Mouse (Mus musculus) left cerebral cortex, postnatal 25 days (tissue): ENCODE measurements around the gene Slc18a2. TPM values are rescaled to one million over a fixed set of nuclear protein-coding genes. Genes with fewer than 3 reads are reported as not detected.

ENCODE experiments used
- DNase-seq, 2 experiments: peaks; one replicate each; pipeline ENCODE4 v3.0.0; 2022; ENCODE audit warnings: low spot score in 2 of 2, mixed read lengths in 1 of 2
- intact Hi-C: fragments of 180-260 bp; cut with DNase I; formaldehyde crosslinking; loops from one replicate; pipeline ENCODE4 v1.15.1; 2025
- total RNA-seq, 2 experiments: library from RNA; stranded (reverse); gene quantifications; 2 replicates each; pipeline ENCODE4 v1.2.3; 2021

Gene Slc18a2
- total RNA-seq, 2 experiments from 2014 or later: 0.21 TPM; not detected in 1

DNA sequence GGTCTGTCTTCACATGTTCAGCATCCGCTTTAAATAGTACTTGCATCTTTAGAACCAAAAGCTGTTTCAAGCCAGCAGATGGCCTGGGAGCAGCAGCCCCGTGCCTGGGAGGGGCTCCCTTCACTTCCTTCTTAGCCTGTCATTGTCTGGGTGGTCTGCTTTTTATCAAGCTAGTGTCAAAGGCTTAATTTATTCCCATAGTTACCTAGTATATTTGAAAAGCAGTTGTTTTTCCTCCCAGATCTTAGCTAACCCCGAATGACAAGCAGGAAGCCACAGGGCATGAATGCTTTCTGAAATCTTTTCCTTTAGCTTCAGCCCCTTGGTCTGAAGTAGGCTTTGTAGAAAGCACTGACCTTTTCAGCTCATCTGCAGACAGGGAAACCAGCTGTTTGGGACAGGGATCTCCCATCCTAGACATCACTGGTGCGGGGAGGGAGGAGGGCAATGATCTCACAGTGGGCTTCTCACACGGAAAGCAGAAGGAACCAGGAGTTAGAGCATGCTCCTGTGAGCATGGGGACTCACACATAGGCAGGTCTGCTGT lies 6.8 kb downstream of the Slc18a2 start:
- intact Hi-C loops: no loop called here

DNA sequence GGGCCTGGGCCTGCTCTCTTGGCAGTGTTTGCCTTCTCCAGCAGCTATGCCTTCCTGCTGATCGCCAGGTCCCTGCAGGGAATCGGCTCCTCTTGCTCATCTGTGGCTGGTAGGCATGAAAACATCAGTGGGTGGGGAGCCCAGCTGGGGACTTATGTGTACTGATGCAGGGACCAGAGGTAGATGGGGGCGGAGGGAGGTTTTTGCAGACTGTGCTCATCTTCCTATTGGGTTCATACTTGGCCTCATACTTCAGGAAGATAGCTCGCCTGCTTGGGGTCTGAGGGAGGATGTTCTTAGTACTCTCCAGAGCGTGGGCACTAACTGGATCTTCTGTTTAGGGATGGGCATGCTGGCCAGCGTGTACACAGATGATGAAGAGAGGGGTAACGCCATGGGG lies 12.5 kb downstream of the Slc18a2 start:
- DNase-seq: peak in 1 of 2 experiments; percentile 33
- intact Hi-C loops: no loop called here

More for the DNA sequence above, 6.8 kb downstream of the Slc18a2 start:
- peak in 1 of 2 experiments; percentile 10 for DNase-seq

DNA sequence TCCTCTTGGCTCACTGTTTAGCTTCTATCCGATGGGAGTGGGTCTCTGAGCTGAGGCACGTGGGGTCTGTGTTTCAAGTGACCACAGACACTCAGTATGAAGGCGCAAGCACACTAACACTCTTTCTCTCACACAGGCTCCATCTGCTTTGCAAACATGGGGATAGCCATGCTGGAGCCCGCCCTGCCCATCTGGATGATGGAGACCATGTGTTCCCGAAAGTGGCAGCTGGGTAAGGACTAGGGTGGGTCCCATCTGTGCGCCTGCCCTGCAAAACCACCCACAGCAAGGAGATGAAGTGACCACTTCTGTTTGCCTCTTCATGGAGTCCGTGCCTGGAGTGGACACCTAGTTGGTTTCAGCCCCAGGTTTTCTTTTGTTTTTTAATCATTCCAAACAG lies 15.7 kb downstream of the Slc18a2 start:
- no peak for DNase-seq
- intact Hi-C loops: no loop called here

DNA sequence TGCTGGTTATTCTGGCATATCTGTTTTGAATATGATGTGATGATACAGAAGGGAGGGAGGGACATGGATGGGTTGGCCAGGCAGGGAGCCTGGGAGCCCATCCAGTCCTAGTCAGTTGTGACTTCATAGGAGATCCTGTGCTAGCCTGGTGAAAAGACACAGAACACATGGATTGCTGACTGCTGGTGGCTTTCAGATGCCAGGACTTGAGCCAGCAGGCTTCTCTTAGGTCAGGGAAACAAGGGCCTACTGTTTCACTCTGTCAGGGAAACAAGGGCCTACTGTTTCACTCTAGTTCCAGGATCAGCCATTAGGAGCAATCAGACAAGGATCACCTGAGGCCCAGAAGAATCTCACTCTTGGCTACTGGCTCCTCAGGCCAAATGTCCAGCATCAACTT lies 20.1 kb downstream of the Slc18a2 start:
- intact Hi-C loops: no loop called here
- no peak for DNase-seq

DNA sequence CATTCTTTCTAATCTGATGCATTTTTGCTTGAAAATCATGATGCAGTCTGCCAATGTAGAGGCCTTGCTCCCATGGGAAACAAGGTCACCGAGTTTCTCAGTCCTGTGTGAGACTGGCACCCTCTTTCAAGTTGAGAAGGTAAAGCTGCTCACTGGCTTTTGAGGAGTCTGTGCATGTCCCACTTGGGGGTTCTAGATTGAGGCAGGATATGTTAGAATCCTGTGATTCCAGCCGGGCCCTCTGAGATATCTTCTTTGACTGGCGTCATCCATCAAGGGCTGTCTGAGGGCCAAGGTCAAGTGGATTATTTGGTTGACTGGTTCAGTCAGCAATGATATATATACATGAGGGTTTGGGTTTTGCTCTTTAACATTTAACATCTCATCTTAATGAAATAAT lies 21.3 kb downstream of the Slc18a2 start:
- no peak for DNase-seq
- intact Hi-C loops: no loop called here

DNA sequence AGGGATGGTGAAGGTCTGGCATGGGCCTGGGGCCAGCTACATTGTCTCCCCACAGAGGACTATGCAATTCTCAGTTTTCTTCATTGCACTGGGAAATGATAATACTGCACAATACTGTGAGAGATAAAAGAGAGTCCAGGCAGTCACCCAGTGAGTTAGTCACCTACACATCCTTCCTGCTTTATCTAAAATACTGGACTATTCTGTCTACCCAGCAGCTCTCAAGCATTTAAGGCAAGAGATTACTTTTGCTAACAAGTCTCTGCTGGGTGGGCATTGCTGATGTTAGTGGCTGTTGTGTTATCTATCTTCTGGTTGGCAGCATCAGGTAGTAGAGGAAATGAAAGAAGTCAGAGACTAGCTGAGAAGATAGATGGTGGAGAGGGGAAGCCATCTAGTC lies 28.3 kb downstream of the Slc18a2 start:
- DNase-seq: no peak

DNA sequence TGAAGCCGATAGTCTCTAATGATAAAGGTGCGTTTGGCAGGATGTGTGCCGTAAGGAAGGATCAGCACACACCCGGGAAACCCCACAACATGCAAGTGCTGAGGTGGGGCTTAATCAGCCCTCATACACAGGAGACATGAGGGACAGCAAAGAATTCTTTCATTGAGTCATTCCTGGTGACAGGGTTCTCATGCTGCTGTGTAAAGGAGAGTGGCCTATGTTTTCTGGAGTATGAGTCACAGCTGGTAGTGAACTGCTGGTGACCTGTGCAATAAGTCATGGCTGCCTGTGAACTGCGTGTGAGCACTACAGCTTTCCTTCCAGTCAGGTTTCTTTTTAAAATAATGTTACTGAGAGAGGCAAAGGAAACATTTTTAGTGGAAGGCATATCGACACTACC lies 29.1 kb downstream of the Slc18a2 start:
- no peak for DNase-seq
- intact Hi-C loops: no loop called here

More for the DNA sequence above, 28.3 kb downstream of the Slc18a2 start:
- intact Hi-C loops: no loop called here

DNA sequence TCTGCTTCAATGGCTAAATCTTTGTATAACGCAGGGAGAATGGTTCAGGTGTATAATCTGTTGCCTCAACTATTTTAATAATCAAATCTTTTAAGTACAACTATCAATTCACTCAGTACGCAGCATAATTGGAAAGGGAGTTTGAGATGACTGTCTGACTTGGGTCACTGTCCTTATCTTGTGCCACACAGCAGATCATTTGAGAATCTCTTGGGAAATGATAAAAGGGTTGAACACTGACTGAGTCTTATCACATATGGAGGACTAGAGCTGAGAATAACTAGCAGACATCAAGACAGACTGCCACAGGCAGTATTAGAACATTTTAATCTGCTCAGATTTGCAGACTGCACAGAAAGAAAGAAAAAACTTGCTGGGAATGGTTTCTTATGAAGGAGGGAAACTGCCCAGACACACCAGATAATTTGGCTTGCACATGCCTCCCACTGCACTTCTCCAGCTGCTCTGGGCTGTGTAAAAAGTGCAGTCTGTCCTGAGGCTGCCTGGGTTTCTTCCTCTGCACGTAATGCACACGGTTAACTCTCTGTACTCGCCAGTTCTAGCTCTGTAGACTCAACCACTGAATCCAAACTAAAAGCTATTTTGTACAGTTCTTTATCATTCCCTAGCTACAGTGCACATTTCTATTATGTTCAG lies 31.6 kb downstream of the Slc18a2 start:
- peak in 1 of 2 experiments; percentile 58 for DNase-seq
- intact Hi-C loops: no loop called here

DNA sequence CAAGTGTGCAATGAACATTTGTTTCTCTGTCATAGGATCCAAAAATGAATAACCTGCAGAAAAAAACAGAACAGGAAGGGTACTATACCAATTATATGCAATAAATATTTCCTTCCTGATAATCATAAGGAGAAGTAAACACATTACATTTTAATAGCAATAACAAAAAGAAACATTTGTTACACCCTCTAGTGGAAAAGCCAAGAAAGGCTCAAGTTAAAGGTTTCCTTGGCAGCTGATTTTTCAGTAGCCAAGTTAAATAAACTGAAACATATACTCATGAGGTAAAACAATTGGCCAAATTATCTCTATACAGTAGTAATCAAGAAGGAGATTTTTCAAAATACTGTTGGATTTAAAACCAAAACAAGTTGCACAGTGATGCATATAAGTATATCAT lies 54.6 kb downstream of the Slc18a2 start:
- no peak for DNase-seq
- intact Hi-C loops: no loop called here

DNA sequence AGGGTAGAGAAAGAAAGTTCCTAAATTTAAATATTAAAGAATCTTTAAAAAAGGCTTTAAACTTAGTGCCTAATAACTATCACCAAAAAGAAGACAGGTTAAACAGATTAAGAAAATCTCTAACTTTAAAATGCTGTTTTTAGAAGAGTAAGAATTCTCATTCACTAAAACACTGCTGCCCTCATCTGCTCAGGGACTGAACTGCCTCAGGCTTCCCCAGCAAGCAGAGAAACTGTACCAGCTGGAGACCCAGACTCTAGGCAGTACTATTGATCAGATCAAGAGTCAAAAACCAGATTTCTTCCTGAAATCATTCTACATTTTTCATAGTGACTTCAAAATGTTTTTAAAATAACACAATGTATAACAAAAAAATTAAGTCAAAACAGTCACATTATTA lies 55.9 kb downstream of the Slc18a2 start:
- DNase-seq: peak in 1 of 2 experiments; percentile 51
- intact Hi-C loops: loop anchor here (1.0 kb wide), 1 partner anchor 77 kb away; no protein-coding TSS in a partner anchor

DNA sequence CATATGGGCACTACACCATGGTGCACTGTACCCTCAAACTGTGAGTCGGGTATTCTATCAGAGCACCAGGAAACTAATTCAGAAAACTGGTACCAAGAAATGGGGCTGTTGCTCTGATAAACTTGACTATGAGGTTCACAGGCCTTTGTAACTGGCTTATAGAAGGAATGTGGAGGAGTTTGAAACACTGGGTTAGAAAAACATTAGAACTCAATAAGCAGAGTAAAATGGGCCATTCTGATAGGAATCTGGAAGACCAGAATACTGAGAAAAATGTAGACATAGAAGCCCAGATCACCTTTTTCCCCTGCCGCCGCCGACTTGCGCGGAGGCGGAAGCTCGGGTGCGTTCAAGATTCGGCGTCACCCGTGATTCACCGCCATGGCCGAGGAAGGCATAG lies 61.3 kb downstream of the Slc18a2 start, which contains the start of gene Rps12-ps3:
Gene Rps12-ps3 (plus strand): TSS at position 301 of the 400 bp plus-strand sequence.
- intact Hi-C loops: no loop called here
- DNase-seq: no peak

DNA sequence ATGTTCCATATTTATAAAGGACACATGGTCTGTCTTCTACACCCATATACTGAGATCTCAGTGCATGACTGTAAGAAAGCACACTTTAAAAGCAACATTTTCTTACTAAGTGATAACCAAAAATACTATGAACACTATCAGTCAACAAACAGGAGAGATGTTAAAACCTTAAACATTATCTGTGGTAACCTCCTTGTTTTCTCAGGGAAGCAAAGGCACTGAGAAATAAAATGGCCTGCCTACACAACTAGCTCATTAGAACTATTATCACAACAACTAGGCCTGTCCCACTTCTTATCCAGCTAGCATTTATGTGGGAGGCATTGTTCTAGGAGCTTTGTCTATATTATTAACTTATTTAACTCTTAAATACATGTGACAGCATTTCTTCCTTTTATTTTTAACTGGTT lies 70.1 kb downstream of the Slc18a2 start:
- intact Hi-C loops: no loop called here

DNA sequence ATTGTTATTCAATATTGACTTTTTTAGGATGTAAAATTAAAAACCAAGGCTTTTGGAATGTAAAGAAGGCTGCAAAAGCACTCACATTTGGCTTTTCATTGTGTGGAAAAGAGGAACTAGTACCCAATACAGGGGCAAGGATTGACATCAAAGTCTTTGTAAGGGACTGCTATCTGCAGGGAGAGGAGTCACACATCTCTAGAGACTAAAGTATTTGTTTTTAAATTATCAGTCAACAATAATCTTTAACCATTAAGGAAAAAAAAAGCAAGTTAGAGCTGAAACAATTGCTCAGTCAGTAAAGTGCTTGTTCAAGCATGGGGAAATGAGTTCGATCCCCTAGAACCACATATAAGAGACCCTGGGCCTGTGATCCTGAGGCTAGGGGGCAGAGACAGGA lies 76.0 kb downstream of the Slc18a2 start:
- intact Hi-C loops: no loop called here
- no peak for DNase-seq

More for the DNA sequence above, 70.1 kb downstream of the Slc18a2 start:
- DNase-seq: no peak

DNA sequence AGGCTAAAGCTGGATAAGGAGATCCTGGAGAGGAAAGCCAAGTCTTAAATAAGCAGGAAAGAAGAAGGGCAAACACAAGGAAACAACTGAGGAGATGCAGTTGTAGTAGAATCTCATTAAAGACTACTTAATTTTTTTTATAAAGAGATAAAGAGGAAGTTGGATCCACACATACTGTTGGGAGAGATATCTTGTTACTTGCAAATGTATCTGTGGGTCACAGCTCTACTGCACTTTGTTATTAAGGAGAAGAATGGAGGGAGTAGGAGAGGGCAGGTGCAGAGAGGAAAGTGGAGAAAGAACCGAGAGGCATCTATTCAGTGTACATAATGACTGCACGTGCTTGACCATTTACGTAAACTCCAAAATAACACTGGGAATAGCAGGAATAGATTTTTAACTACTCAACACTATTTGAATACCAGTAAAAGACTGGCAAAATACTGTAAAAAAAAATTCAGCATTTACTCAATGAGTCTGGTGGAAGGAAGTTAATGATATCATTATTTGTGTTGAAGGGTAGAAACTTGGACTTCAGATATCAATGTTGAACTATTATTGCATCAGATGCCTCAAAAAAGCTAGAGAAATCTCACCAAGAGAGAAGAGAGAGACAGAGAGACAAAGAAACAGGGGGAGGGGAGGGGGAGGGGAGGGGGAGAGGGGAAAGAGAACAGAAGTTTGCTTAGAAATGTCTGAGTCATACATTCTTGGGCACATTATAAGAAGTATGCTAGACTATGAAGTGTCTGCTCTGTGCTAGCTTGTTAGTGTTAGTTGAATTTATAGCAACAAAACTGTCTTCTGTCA lies 77.4 kb downstream of the Slc18a2 start:
- intact Hi-C loops: no loop called here
- DNase-seq: no peak

DNA sequence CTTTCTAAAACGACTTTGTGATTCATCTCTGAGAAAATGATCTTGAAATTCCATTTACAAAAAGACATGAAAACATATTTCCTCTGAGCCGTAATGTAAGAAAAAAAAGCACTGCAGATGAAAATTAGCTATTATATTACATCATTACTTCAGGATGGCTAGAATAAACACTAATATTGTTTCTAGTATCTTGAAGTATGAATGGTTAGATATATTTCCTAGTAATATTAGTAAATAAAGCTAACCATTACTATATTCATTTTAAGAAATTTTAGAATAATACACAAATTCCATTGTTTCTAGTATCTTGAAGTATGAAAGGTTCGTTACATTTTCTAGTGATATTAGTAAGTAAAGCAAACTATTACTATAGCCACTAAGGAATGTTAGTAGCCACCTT lies 79.2 kb downstream of the Slc18a2 start:
- intact Hi-C loops: no loop called here
- DNase-seq: no peak

DNA sequence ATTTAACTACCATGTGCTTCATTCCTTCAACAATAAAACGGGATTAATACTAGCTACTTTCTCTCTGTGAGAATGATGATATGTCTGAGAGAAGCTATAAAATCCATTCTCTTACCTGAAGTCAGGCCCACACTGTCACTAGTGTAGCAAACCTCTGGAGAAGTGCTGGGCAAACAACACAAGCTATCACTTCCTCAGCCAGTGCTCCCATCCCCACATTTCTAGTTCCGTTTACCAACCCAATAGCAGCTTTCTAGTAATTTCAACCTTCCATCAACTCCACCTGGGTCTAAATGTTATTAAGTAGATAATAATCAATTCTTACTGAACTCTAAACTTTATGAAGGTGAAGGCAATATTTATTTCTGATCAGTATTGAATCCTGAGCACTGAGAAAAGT lies 82.3 kb downstream of the Slc18a2 start:
- intact Hi-C loops: no loop called here
- no peak for DNase-seq

DNA sequence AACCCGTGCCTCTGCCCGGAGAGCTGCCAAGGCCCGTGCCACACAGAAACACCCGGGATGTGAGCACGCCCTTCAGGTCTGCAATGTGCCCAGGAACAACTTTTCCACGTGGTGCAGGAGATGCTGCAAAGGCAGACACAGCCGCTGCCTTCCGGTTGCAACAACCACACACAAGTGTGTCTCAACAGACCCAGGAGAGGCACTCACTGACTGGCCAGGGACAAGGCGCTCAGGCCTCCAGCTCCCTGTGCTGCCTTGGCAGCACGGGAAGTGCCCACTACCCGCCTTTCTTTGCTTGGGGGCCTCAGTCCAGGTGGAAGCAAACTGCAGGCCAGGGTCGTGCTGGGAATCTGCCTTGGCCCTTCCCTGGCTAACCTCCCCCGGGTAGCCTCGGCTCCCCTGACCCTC lies 83.6 kb downstream of the Slc18a2 start:
- intact Hi-C loops: no loop called here
- peak; percentile 14 to 24 for DNase-seq

DNA sequence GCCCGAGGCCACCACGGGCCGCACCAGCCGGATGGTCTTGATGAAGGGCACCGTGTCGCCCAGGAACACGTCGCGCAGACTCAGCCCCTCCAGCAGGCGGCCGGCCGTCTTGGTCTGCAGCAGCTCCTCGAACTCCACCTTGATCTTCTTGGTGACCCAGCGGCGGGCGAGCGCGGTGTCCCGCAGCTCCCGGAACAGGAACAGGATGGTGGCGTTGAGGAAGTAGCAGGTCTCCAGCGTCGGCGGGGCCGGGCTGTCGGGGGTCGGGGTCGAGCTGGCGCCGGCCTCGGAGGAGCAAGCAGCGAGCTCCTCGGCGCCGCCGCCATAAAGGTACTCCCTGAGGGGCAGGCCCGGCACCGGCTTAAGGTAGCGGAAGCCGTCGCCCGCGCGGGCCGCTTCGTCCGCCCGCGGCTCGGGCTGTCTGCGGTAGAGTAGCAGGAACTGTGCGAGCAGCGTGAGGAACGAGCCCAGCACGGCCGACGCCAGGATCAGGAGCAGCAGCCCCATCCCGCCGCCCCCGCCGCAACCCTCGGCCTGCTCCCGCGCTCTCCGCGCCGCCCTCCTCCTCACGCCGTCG lies 84.5 kb downstream of the Slc18a2 start:
- intact Hi-C loops: no loop called here
- peak in 1 of 2 experiments; percentile 36 for DNase-seq
